ENCODE assay signal across 8 mouse cellular contexts in genomic region chr17:31074053-31074590, GRCm38 (mm10). TPM values are rescaled to one million over a fixed set of nuclear protein-coding genes. Genes with fewer than 3 reads are reported as not detected.
A peak's percentile ranks its signal among the peaks of the same experiment; 100 is the strongest.
DNase-seq lines count a peak whose midpoint lies in the region; ATAC-seq and TF ChIP-seq lines count a peak whose summit lies in the region.

No protein-coding gene starts in this region.

- H3K36me3 ChIP-seq in lung, embryonic 15.5 days = no peaks in the 10 kb centered on the region
- H3K36me3 ChIP-seq in embryonic facial prominence, embryonic 12.5 days = no peaks in the 10 kb centered on the region
- no peaks in the 10 kb centered on the region for H3K36me3 ChIP-seq in heart, postnatal 0 days (replicated peaks; ENCODE audit: control insufficient read depth, insufficient read depth, low read length)
- H3K36me3 ChIP-seq in midbrain, embryonic 15.5 days (replicated peaks) = no peaks in the 10 kb centered on the region

- no peak for ATAC-seq in lung, embryonic 15.5 days (ENCODE audit: borderline replicate concordance, extremely low read depth, low FRiP score, low TSS enrichment)
- no peak for ATAC-seq in embryonic facial prominence, embryonic 12.5 days (ENCODE audit: insufficient number of reproducible peaks, insufficient read depth, low FRiP score, low TSS enrichment)
- no peak; the same call in 1 of the 2 replicates for ATAC-seq in heart, postnatal 0 days (ENCODE audit: insufficient read depth, low read depth)
- ATAC-seq in midbrain, embryonic 15.5 days (replicated peaks) = no peak

- no peak for TF ChIP-seq EP300 in heart, postnatal 0 days (IDR thresholded peaks at IDR 0.05; ENCODE audit: low read depth)

- WGBS in lung, embryonic 15.5 days = 28% methylated on average over 7 of the region's 7 CpGs
- 16% methylated on average over 7 of the region's 7 CpGs for WGBS in embryonic facial prominence, embryonic 12.5 days
- 24% methylated on average over 7 of the region's 7 CpGs for WGBS in heart, postnatal 0 days
- WGBS in midbrain, embryonic 15.5 days = 18% methylated on average over 7 of the region's 7 CpGs

- no peaks in the 10 kb centered on the region for H3K9me3 ChIP-seq in lung, embryonic 15.5 days
- no peaks in the 10 kb centered on the region for H3K9me3 ChIP-seq in embryonic facial prominence, embryonic 12.5 days
- H3K9me3 ChIP-seq in heart, postnatal 0 days (replicated peaks; ENCODE audit: control insufficient read depth, low read length) = no peaks in the 10 kb centered on the region
- no peaks in the 10 kb centered on the region for H3K9me3 ChIP-seq in midbrain, embryonic 15.5 days

- peak overlapping the region; percentile 51; the same call in 1 of the 2 replicates for H3K4me2 ChIP-seq in lung, embryonic 15.5 days
- H3K4me2 ChIP-seq in embryonic facial prominence, embryonic 12.5 days (replicated peaks) = peak overlapping the region; percentile 46
- peak overlapping the region; percentile 58 for H3K4me2 ChIP-seq in heart, postnatal 0 days (ENCODE audit: low read depth, low read length)
- H3K4me2 ChIP-seq in midbrain, embryonic 15.5 days = peak overlapping the region; percentile 55

- H3K4me1 ChIP-seq in lung, embryonic 15.5 days = peaks cover 59% of the 10 kb centered on the region
- H3K4me1 ChIP-seq in embryonic facial prominence, embryonic 12.5 days = peaks cover 63% of the 10 kb centered on the region
- peaks cover 82% of the 10 kb centered on the region for H3K4me1 ChIP-seq in heart, postnatal 0 days (ENCODE audit: control insufficient read depth, insufficient read depth)
- peaks cover 61% of the 10 kb centered on the region for H3K4me1 ChIP-seq in midbrain, embryonic 15.5 days

- DNase-seq in lung, postnatal 25 days (ENCODE audit: low spot score) = no peak
- DNase-seq in heart, postnatal 0 days (ENCODE audit: low spot score) = no peak
- DNase-seq in cerebellum, postnatal 36 days = no peak
- no peak for DNase-seq in layer of hippocampus, adult 11-12 months (ENCODE audit: low spot score)
- no peak for DNase-seq in yolk sac, embryonic 10.5 days (ENCODE audit: low spot score)

- H3K27ac ChIP-seq in lung, embryonic 15.5 days = 0 out of 2 replicates have a peak overlapping the region, but pooled peaks have one; percentile 39
- peak overlapping the region; percentile 73; the same call in 1 of the 2 replicates for H3K27ac ChIP-seq in embryonic facial prominence, embryonic 12.5 days
- peak overlapping the region; percentile 71 for H3K27ac ChIP-seq in heart, postnatal 0 days (ENCODE audit: low read depth)
- H3K27ac ChIP-seq in midbrain, embryonic 15.5 days = peak overlapping the region; percentile 85

- H3K9ac ChIP-seq in lung, embryonic 15.5 days = no peak overlapping the region
- no peak overlapping the region for H3K9ac ChIP-seq in embryonic facial prominence, embryonic 12.5 days
- no peak overlapping the region for H3K9ac ChIP-seq in heart, postnatal 0 days (replicated peaks; ENCODE audit: low read depth, low read length)
- H3K9ac ChIP-seq in midbrain, embryonic 15.5 days = peak overlapping the region; percentile 13; the same call in 1 of the 2 replicates

- no peaks in the 10 kb centered on the region for H3K27me3 ChIP-seq in lung, embryonic 15.5 days
- no peaks in the 10 kb centered on the region for H3K27me3 ChIP-seq in embryonic facial prominence, embryonic 12.5 days
- H3K27me3 ChIP-seq in heart, postnatal 0 days (ENCODE audit: control insufficient read depth, insufficient read depth, low read length) = no peaks in the 10 kb centered on the region
- H3K27me3 ChIP-seq in midbrain, embryonic 15.5 days (replicated peaks) = no peaks in the 10 kb centered on the region

- no peak overlapping the region for H3K4me3 ChIP-seq in lung, embryonic 15.5 days
- H3K4me3 ChIP-seq in embryonic facial prominence, embryonic 12.5 days = no peak overlapping the region
- no peak overlapping the region for H3K4me3 ChIP-seq in heart, postnatal 0 days (ENCODE audit: low read depth, low read length)
- H3K4me3 ChIP-seq in midbrain, embryonic 15.5 days = no peak overlapping the region; the same call in 1 of the 2 replicates

- no peak for TF ChIP-seq CTCF in heart, postnatal 0 days (IDR thresholded peaks at IDR 0.05; ENCODE audit: low read depth)

RNA-seq across cellular contexts. Expression of gene Abcg1, which starts 16.6 kb away (rescaled TPM):
- polyA plus RNA-seq in lung, embryonic 15.5 days (2015; fragmentation: Nextera tagmentation; extraction: Ambion mirVana) = 10.9 and 12.2 TPM in 2 replicates
- 14.6 and 15.4 TPM in 2 replicates for polyA plus RNA-seq in embryonic facial prominence, embryonic 12.5 days (2016; fragmentation: Nextera tagmentation; extraction: Ambion mirVana)
- total RNA-seq in heart, postnatal 0 days (2014; rRNA removed; ENCODE audit: low replicate concordance) = 11.3 and 13.5 TPM in 2 replicates
- 9.6 and 10.1 TPM in 2 replicates for polyA plus RNA-seq in heart, postnatal 0 days (2015; fragmentation: Nextera tagmentation; extraction: Ambion mirVana)
- 22.6 and 23.8 TPM in 2 replicates for polyA plus RNA-seq in midbrain, embryonic 15.5 days (2015; fragmentation: Nextera tagmentation; extraction: Ambion mirVana)

RNA-seq across cellular contexts. Expression of gene Tff3, which starts 55.3 kb away (rescaled TPM):
- 0.45 and 0.49 TPM in 2 replicates for polyA plus RNA-seq in lung, embryonic 15.5 days (2015; fragmentation: Nextera tagmentation; extraction: Ambion mirVana)
- polyA plus RNA-seq in embryonic facial prominence, embryonic 12.5 days (2016; fragmentation: Nextera tagmentation; extraction: Ambion mirVana) = not detected in 2 replicates
- total RNA-seq in heart, postnatal 0 days (2014; rRNA removed; ENCODE audit: low replicate concordance) = not detected in 2 replicates
- not detected in 2 replicates for polyA plus RNA-seq in heart, postnatal 0 days (2015; fragmentation: Nextera tagmentation; extraction: Ambion mirVana)
- polyA plus RNA-seq in midbrain, embryonic 15.5 days (2015; fragmentation: Nextera tagmentation; extraction: Ambion mirVana) = 0.40 and 1.4 TPM in 2 replicates
